In genomic region chr2:67565480-67566331, GRCm38 (mm10) we compare ENCODE assay signal across 9 mouse cellular contexts. TPM values are rescaled to one million over a fixed set of nuclear protein-coding genes. Genes with fewer than 3 reads are reported as not detected.
DNase-seq lines count a peak whose midpoint lies in the region; ATAC-seq lines count a peak whose summit lies in the region.
"Had no signal": no experiment of that assay in that cellular context is flagged by ENCODE, and none has a peak within 500 bp of the region (broad histone marks: within the 10 kb centered on the region; RNA-seq: fewer than 3 reads in every experiment).

TSS of gene B3galt1 (plus strand) at chr2:67565871.

- H3K36me3 ChIP-seq in hindbrain, embryonic 13.5 days = no peaks in the 10 kb centered on the region
- no peaks in the 10 kb centered on the region for H3K36me3 ChIP-seq in lung, embryonic 15.5 days

- no peaks in the 10 kb centered on the region for H3K27me3 ChIP-seq in hindbrain, embryonic 13.5 days
- peaks cover 18% of the 10 kb centered on the region for H3K27me3 ChIP-seq in lung, embryonic 15.5 days

- H3K27ac ChIP-seq in hindbrain, embryonic 13.5 days = peak within 1 kb of the TSS; percentile 97
- H3K27ac ChIP-seq in lung, embryonic 15.5 days = no peak within 1 kb of the TSS
- H3K27ac ChIP-seq: macrophage had no signal

- WGBS in hindbrain, embryonic 13.5 days = under 1% methylated on average over 83 of the region's 83 CpGs
- under 1% methylated on average over 77 of the region's 83 CpGs for WGBS in lung, embryonic 15.5 days

- peak within 1 kb of the TSS; percentile 92 for H3K9ac ChIP-seq in hindbrain, embryonic 13.5 days
- H3K9ac ChIP-seq in lung, embryonic 15.5 days = peak within 1 kb of the TSS; percentile 35

- no peaks in the 10 kb centered on the region for H3K9me3 ChIP-seq in hindbrain, embryonic 13.5 days
- no peaks in the 10 kb centered on the region for H3K9me3 ChIP-seq in lung, embryonic 15.5 days

- peaks cover 17% of the 10 kb centered on the region for H3K4me1 ChIP-seq in hindbrain, embryonic 13.5 days (replicated peaks)
- H3K4me1 ChIP-seq in lung, embryonic 15.5 days = peaks cover 14% of the 10 kb centered on the region

- H3K4me3 ChIP-seq in hindbrain, embryonic 13.5 days = peak within 1 kb of the TSS; percentile 82
- peak within 1 kb of the TSS; percentile 68 for H3K4me3 ChIP-seq in lung, embryonic 15.5 days

- DNase-seq in ZHBTc4 (ENCODE audit: low read depth, low spot score) = peak; percentile 87
- peak; percentile 95 to 96 for DNase-seq in cerebellum, postnatal 25 days
- peak; percentile 89 to 92 for DNase-seq in frontal cortex, postnatal 36 days (ENCODE audit: low spot score in 2 of 2)
- peak; percentile 87 to 94 for DNase-seq in layer of hippocampus, postnatal 10 days (ENCODE audit: low spot score in 2 of 2)
- DNase-seq in retina, adult 2 months (ENCODE audit: low read depth, low spot score) = peak; percentile 57
- DNase-seq in urinary bladder, adult 2 months (ENCODE audit: low spot score) = peak; percentile 68

- H3K4me2 ChIP-seq in hindbrain, embryonic 13.5 days = peak within 1 kb of the TSS; percentile 96
- peak within 1 kb of the TSS; percentile 96 for H3K4me2 ChIP-seq in lung, embryonic 15.5 days

- ATAC-seq in hindbrain, embryonic 13.5 days (ENCODE audit: low FRiP score) = peak; percentile 98
- peak; percentile 97 for ATAC-seq in lung, embryonic 15.5 days (ENCODE audit: borderline replicate concordance, extremely low read depth, low FRiP score, low TSS enrichment)

RNA-seq across cellular contexts. Expression of gene B3galt1, which starts in this region (rescaled TPM):
- 47.7 and 51.2 TPM in 2 replicates for polyA plus RNA-seq in hindbrain, embryonic 13.5 days (2015; fragmentation: Nextera tagmentation; extraction: Ambion mirVana)
- total RNA-seq in layer of hippocampus, postnatal 10 days (2021) = 100 to 1,000 TPM in 1 of 2 experiments, 10 to 100 TPM in 1; 87.4 to 106 TPM
- polyA plus RNA-seq in lung, embryonic 15.5 days (2015; fragmentation: Nextera tagmentation; extraction: Ambion mirVana) = 2.7 and 2.9 TPM in 2 replicates
- 2.3 and 3.7 TPM in 2 replicates for polyA plus RNA-seq in urinary bladder, adult 2 months (2012; rRNA removed)
- polyA plus RNA-seq: macrophage had no signal

Comparison
In these comparisons a context has a peak if more than half of its experiments do, and no peak if none do; other contexts are left out.
1. RNA of gene B3galt1 (polyA plus RNA-seq): 47.7 to 51.2 TPM in hindbrain, embryonic 13.5 days; 2.7 to 2.9 TPM in lung, embryonic 15.5 days and 2.3 to 3.7 TPM in urinary bladder, adult 2 months; every median in the first group is over 10 times any median in the second.
2. Peak in every context shown above with its lines, with median percentiles within 50 percentile points of each other: DNase-seq.